Mouse (Mus musculus) hindbrain, embryonic 13.5 days (tissue): ENCODE measurements around the gene Mpdu1. TPM values are rescaled to one million over a fixed set of nuclear protein-coding genes. Genes with fewer than 3 reads are reported as not detected.
"Not testable (repeated sequence)": the region's sequence is repeated elsewhere in the genome, so short reads cannot be mapped to it uniquely, and the experiment has no call there.

ENCODE experiments used
- ATAC-seq: fragments of 200-750 bp; cut with Nextera tagmentation; 2 replicates; pipeline ENCODE4 v1.8.0; 2017; ENCODE audit warnings: moderate TSS enrichment; ENCODE audit not compliant: low FRiP score
- H3K27ac ChIP-seq: fragments of 300-500 bp; sonication (generic); 2 replicates; pipeline ENCODE4 v1.5.1; 2015; ENCODE audit warnings: inconsistent platforms, mild to moderate bottlenecking, moderate library complexity
- H3K27me3 ChIP-seq: fragments of 300-500 bp; sonication (generic); 2 replicates; pipeline ENCODE4 v1.6.1; 2015; ENCODE audit warnings: mild to moderate bottlenecking, inconsistent platforms
- H3K36me3 ChIP-seq: fragments of 300-500 bp; sonication (generic); 2 replicates; pipeline ENCODE4 v1.6.1; 2015; ENCODE audit warnings: mild to moderate bottlenecking, inconsistent platforms
- H3K4me1 ChIP-seq: fragments of 300-500 bp; sonication (generic); replicated peaks from 2 replicates; pipeline ENCODE4 v1.6.1; 2015; ENCODE audit warnings: inconsistent platforms
- H3K4me2 ChIP-seq: fragments of 300-500 bp; sonication (generic); 2 replicates; pipeline ENCODE4 v1.6.1; 2015; ENCODE audit warnings: inconsistent platforms, mild to moderate bottlenecking, moderate library complexity
- H3K4me3 ChIP-seq: fragments of 300-500 bp; sonication (generic); 2 replicates; pipeline ENCODE4 v1.5.1; 2015; ENCODE audit warnings: mild to moderate bottlenecking, inconsistent platforms
- H3K9ac ChIP-seq: fragments of 300-500 bp; sonication (generic); 2 replicates; pipeline ENCODE4 v1.6.1; 2015; ENCODE audit warnings: mild to moderate bottlenecking, inconsistent platforms
- H3K9me3 ChIP-seq: fragments of 300-500 bp; sonication (generic); 2 replicates; pipeline ENCODE4 v1.6.1; 2016; ENCODE audit warnings: inconsistent platforms
- WGBS: fragments of 180-500 bp; shearing (Covaris S2); methylation state at CpG from one replicate; pipeline ENCODE4 v1.1.7; 2015; 5-methylcytosine and 5-hydroxymethylcytosine counted together
- polyA plus RNA-seq: library from polyadenylated mRNA; unstranded; fragments of >200 nt; fragmentation: Nextera tagmentation; extraction: Ambion mirVana; gene quantifications from 2 replicates; pipeline ENCODE4 v1.2.1, GENCODE M21; 2015

Gene Mpdu1
- polyA plus RNA-seq, 1 experiment from 2014 or later, result 95.0 TPM

DNA sequence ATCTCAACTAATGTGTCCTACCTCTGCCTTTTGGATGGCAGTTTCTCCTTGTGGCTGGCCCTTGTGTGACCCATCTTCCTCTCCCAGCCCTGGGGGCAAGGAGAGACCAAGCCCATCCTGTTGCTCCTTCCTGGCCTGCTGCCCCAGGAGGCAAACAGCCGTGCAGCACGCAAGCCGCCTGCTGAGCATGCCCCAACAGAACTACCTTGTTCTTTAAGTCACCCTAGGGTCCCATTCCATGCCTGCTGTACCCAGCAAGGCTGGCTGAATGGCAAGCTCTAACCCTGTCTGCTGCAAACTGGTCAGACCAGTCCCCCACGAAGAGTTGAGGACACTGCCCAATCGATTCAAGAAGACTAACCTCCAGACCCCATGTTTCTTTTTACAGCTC is 6.4 kb downstream of the Mpdu1 start:
- whole genome bisulfite sequencing, result 82% methylated on average over 5 of the region's 5 CpGs
- Histone ChIP-seq H3K4me3 (no peak overlapping the region), H3K9ac (0 out of 2 replicates have a peak overlapping the region, but pooled peaks have one; percentile 39), H3K9me3 (no peaks in the 10 kb centered on the region), H3K36me3 (peaks cover 67% of the 10 kb centered on the region), H3K27me3 (no peaks in the 10 kb centered on the region), H3K4me2 (no peak overlapping the region), H3K27ac (no peak overlapping the region), H3K4me1 (peaks cover 28% of the 10 kb centered on the region)
- ATAC-seq, result no peak

DNA sequence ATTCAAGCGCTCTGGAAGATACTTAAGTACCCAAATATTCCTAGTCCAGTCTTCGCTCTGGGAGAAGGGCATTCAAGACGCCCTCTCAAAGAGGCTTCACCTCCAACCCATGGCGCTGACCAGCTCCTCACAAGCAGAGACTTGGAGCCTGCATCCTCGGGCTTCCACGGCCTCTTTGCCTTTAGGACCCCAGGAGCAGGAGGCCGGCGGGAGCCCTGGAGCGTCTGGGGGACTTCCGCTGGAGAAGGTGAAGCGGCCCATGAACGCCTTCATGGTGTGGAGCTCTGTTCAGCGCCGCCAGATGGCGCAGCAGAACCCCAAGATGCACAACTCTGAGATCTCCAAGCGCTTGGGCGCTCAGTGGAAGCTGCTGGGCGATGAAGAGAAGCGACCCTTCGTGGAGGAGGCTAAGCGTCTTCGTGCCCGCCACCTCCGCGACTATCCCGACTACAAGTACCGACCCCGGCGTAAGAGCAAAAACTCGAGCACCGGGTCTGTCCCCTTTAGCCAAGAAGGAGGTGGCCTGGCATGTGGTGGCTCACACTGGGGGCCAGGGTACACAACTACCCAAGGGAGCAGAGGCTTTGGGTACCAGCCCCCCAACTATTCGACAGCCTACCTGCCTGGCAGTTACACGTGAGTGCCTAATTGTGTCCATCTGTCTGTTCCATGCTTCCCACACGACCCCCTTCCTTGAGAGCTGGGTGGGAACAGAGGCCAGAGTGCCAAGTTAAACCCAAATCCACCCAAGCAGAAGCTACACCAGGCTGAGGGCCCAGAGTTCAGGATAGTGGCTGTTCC is 7.0 kb downstream of the Mpdu1 start, which contains the start of gene Sox15:
Gene Sox15 (plus strand): TSS at position 51 of the 801 bp plus-strand sequence.
- H3K9me3 ChIP-seq, result no peaks in the 10 kb centered on the region
- peaks cover 23% of the 10 kb centered on the region for H3K4me1 ChIP-seq
- H3K27me3 ChIP-seq, result no peaks in the 10 kb centered on the region
- peaks cover 73% of the 10 kb centered on the region for H3K36me3 ChIP-seq
- 21% methylated on average over 34 of the region's 34 CpGs for WGBS
- peak within 1 kb of the TSS; percentile 42; the same call in 1 of the 2 replicates for H3K27ac ChIP-seq
- peak; percentile 50; the same call in 1 of the 2 replicates for ATAC-seq
- no peak within 1 kb of the TSS for H3K4me2 ChIP-seq
- H3K4me3 ChIP-seq, result 0 out of 2 replicates have a peak within 1 kb of the TSS, but pooled peaks have one; percentile 4
- H3K9ac ChIP-seq, result 0 out of 2 replicates have a peak within 1 kb of the TSS, but pooled peaks have one; percentile 46

- H3K4me3 ChIP-seq, result no peak overlapping the region
- H3K4me1 ChIP-seq, result peaks cover 21% of the 10 kb centered on the region
- H3K36me3 ChIP-seq, result peaks cover 80% of the 10 kb centered on the region
- no peaks in the 10 kb centered on the region for H3K27me3 ChIP-seq
- no peak for ATAC-seq
- no peak overlapping the region for H3K4me2 ChIP-seq
- 53% methylated on average over 9 of the region's 9 CpGs for WGBS
- no peak overlapping the region for H3K9ac ChIP-seq
- peak overlapping the region; percentile 42; the same call in 1 of the 2 replicates for H3K27ac ChIP-seq
- H3K9me3 ChIP-seq, result no peaks in the 10 kb centered on the region
Measured at GRCm38 (mm10) chr11:69654760-69655159, 7.7 kb downstream of the Mpdu1 start.

- WGBS, result 78% methylated on average over 5 of the region's 5 CpGs
- Histone ChIP-seq H3K4me2 (no peak overlapping the region), H3K27ac (peak overlapping the region; percentile 31), H3K27me3 (no peaks in the 10 kb centered on the region), H3K4me1 (peaks cover 21% of the 10 kb centered on the region), H3K4me3 (no peak overlapping the region), H3K9me3 (no peaks in the 10 kb centered on the region), H3K36me3 (peaks cover 83% of the 10 kb centered on the region), H3K9ac (no peak overlapping the region)
- no peak for ATAC-seq
Measured at GRCm38 (mm10) chr11:69653399-69653798, 9.0 kb downstream of the Mpdu1 start.

- Histone ChIP-seq H3K9ac (no peak overlapping the region), H3K27me3 (no peaks in the 10 kb centered on the region), H3K4me1 (no peaks in the 10 kb centered on the region), H3K27ac (no peak overlapping the region), H3K4me3 (no peak overlapping the region), H3K4me2 (no peak overlapping the region), H3K36me3 (peaks cover 99% of the 10 kb centered on the region), H3K9me3 (no peaks in the 10 kb centered on the region)
- WGBS, result 97% methylated on average over 5 of the region's 5 CpGs
- ATAC-seq, result no peak
Measured at GRCm38 (mm10) chr11:69645860-69646259, 16.6 kb downstream of the Mpdu1 start.

DNA sequence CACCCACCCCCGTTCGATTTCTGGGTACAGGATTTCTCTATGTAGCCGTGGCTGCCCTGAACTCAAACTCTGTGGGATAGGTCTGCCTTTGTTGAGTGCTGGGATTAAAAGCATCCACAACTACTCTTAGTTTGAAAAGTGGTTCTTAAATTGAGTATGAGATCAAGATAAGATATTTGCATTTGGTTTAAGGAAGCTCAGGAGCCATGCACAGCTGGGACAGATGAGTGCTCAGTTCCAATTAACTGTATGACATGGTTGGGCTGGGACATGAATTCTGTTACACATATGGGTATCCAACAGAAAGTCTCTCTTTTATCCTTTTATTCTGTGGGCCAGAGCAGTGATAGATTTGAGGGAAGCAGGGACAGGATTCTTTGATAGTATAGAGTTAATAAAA is 27.0 kb downstream of the Mpdu1 start:
- Histone ChIP-seq H3K36me3 (peaks cover 22% of the 10 kb centered on the region), H3K9ac (peak overlapping the region; percentile 39; the same call in 1 of the 2 replicates), H3K9me3 (no peaks in the 10 kb centered on the region), H3K27me3 (no peaks in the 10 kb centered on the region), H3K4me3 (no peak overlapping the region), H3K27ac (no peak overlapping the region), H3K4me1 (peaks cover 34% of the 10 kb centered on the region), H3K4me2 (peak overlapping the region; percentile 82)
- 94% methylated on average over 3 of the region's 3 CpGs for WGBS
- ATAC-seq, result no peak

- WGBS, result under 1% methylated on average over 41 of the region's 50 CpGs
- H3K4me1 ChIP-seq, result peaks cover 34% of the 10 kb centered on the region
Measured at GRCm38 (mm10) chr11:69633128-69633866, 29.1 kb downstream of the Mpdu1 start.

DNA sequence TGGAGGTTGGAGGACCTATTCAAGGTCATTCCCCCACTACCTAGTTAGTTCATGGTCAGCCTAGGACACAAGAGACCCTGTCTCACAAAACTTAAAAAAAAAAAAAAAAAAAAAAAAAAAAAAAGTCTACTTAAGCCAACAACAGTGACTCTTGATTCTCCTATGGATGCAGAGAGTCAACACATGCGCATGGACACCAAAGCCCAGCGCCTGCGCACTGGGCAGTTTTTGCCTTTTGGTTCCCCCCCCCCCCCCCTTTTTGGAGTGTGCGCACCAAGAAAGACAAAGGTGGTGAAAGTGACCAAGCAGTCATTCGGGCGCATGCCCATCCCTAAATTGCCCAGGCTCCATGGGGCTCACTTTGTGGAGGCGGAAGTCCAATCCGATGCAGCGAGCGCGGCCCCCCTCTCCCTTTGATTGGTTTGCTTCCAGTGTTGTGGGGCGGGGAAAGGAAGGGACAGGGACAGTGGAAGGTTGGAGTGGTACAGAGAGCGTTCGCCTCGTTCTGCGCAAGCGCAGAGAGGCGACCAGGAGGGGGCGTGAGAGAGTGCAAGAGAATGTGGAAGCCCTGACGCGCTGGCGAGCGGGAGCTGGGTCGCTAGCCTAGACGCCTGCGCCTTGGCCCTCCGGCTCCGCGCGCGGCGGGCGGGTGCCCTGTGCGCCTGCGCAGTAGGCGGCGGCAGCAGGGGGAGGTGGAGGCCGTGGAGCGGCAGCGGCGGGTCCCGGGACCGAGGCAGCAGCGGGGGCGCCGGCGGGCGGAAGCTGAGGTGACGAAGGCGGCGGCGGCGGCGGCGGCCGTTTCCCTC is 30.0 kb downstream of the Mpdu1 start, which contains the start of gene Fxr2:
Gene Fxr2 (plus strand): TSS at position 707 of the 806 bp plus-strand sequence.
- Histone ChIP-seq H3K9ac (peak within 1 kb of the TSS; percentile 97), H3K27me3 (no peaks in the 10 kb centered on the region), H3K4me2 (peak within 1 kb of the TSS; percentile 82), H3K4me1 (peaks cover 34% of the 10 kb centered on the region), H3K27ac (peak within 1 kb of the TSS; percentile 98), H3K9me3 (no peaks in the 10 kb centered on the region), H3K36me3 (peaks cover 5% of the 10 kb centered on the region; the same call in 1 of the 2 replicates), H3K4me3 (peak within 1 kb of the TSS; percentile 87)
- ATAC-seq, result peak; percentile 99
- 0% methylated on average over 48 of the region's 56 CpGs for WGBS

More at GRCm38 (mm10) chr11:69633128-69633866, 29.1 kb downstream of the Mpdu1 start:
- Histone ChIP-seq H3K4me3 (peak overlapping the region; percentile 87), H3K4me2 (peak overlapping the region; percentile 82), H3K27me3 (no peaks in the 10 kb centered on the region), H3K9ac (peak overlapping the region; percentile 97), H3K27ac (peak overlapping the region; percentile 98), H3K36me3 (peaks cover 5% of the 10 kb centered on the region; the same call in 1 of the 2 replicates), H3K9me3 (no peaks in the 10 kb centered on the region)
- ATAC-seq, result peak; percentile 64

DNA sequence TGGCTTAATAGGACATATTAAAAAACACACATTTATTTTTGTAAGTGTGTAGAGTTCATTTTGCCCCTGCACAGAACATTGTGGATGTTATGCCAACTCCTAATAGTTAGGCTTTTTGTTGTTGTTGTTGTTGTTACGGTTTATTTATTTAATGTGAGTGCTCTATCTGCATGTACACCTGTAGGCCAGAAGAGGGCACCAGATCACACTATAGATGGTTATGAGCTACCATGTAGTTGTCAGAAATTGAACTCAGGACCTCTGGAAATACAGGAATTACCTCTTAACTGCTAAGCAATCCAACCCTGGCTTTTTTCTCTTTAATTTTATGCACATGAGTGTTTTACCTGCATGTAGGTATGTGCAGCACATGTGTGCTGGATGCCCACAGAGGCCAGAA is 32.6 kb downstream of the Mpdu1 start:
- Histone ChIP-seq H3K4me3 (no peak overlapping the region), H3K36me3 (no peaks in the 10 kb centered on the region), H3K4me1 (peaks cover 16% of the 10 kb centered on the region), H3K9me3 (no peaks in the 10 kb centered on the region), H3K4me2 (no peak overlapping the region), H3K27ac (no peak overlapping the region), H3K27me3 (no peaks in the 10 kb centered on the region), H3K9ac (no peak overlapping the region)
- ATAC-seq, result no peak
- 67% methylated on average over 1 of the region's 1 CpGs for WGBS

GRCm38 (mm10) chr11:69628286-69628685 is 34.2 kb downstream of the Mpdu1 start:
- no peak overlapping the region for H3K9ac ChIP-seq
- no peak for ATAC-seq
- H3K36me3 ChIP-seq, result no peaks in the 10 kb centered on the region
- 37% methylated on average over 6 of the region's 6 CpGs for WGBS
- no peak overlapping the region for H3K27ac ChIP-seq
- H3K27me3 ChIP-seq, result no peaks in the 10 kb centered on the region
- no peak overlapping the region for H3K4me2 ChIP-seq
- no peaks in the 10 kb centered on the region for H3K9me3 ChIP-seq
- H3K4me1 ChIP-seq, result peaks cover 4% of the 10 kb centered on the region
- no peak overlapping the region for H3K4me3 ChIP-seq

GRCm38 (mm10) chr11:69624339-69624738 is 38.1 kb downstream of the Mpdu1 start:
- H3K36me3 ChIP-seq, H3K27me3 ChIP-seq, H3K4me2 ChIP-seq, H3K27ac ChIP-seq, H3K4me3 ChIP-seq, H3K9ac ChIP-seq, ATAC-seq, H3K9me3 ChIP-seq: not testable (repeated sequence)
- peaks cover 15% of the 10 kb centered on the region for H3K4me1 ChIP-seq
- WGBS, result 86% methylated on average over 2 of the region's 2 CpGs
